Mouse (Mus musculus): ENCODE measurements at regions not wholly inside any gene's neighbourhood (a gene's known extent, or its start where the extent isn't known, plus 50 kb on each side); places are given as distances from the start of the nearest gene placed in this dataset.
"Not testable (repeated sequence)": the region's sequence is repeated elsewhere in the genome, so short reads cannot be mapped to it uniquely, and the experiment has no call there.

DNA sequence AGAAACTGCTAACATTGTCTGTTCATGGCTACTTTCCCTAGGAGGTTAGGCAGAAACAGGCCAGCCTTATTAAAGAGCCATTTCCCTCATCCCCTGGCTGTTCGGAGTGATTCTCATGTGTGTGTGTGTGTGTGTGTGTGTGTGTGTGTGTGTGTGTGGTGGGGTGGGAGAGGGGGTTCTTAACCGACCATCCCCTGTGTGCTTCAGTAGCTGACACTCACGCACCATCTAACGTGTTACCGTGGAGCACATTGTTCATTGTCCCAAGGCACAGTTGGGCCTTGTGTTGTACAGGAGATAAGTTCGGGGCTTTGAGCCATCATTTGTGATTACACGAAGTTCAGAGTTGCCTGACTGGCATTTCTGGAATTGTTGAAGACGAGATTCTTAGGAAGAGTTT lies 97.8 kb upstream of the Arl4c start:
- TF ChIP-seq POU5F1 (IDR thresholded peaks at IDR 0.05; ENCODE audit: borderline replicate concordance, low read length), result no peak
- no peak for TF ChIP-seq CTCF (conservative IDR thresholded peaks at IDR 0.05; ENCODE audit: low read length)
- no peak for TF ChIP-seq NANOG (IDR thresholded peaks at IDR 0.05; ENCODE audit: borderline replicate concordance, low read length)
- no peaks in the 10 kb centered on the region for H3K36me3 ChIP-seq (ENCODE audit: insufficient read depth, low read length)
- H3K4me3 ChIP-seq (replicated peaks; ENCODE audit: low read length), result no peak overlapping the region
- H3K9me3 ChIP-seq (ENCODE audit: low read length), result peaks cover 72% of the 10 kb centered on the region
- peaks cover 31% of the 10 kb centered on the region for H3K4me1 ChIP-seq (replicated peaks; ENCODE audit: low read depth, low read length)
- H3K27me3 ChIP-seq (ENCODE audit: insufficient read depth, low read length), result no peaks in the 10 kb centered on the region

DNA sequence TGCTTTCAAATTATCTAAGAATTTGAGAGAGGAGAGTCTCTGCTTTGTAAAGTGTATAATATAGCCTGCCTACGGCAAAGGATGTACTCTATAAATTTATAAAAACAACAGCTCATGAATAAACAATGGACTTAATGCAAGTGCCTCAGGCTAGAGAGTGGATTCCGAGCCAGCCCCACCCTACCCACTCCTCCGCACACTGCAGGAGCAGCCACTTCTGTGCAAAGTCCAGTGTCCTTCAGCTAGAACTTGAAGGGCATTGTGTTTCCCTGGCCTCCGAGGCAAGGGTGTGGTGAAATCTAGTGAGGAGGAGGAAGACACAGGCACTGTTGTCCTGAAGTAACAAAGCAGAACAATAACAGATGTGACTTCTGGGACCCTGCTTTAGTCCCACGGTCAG lies 98.4 kb upstream of the Arl4c start:
- Histone ChIP-seq H3K9me3 (ENCODE audit: low read length) (peaks cover 66% of the 10 kb centered on the region), H3K4me3 (replicated peaks; ENCODE audit: low read length) (no peak overlapping the region), H3K36me3 (ENCODE audit: insufficient read depth, low read length) (no peaks in the 10 kb centered on the region), H3K27me3 (ENCODE audit: insufficient read depth, low read length) (no peaks in the 10 kb centered on the region), H3K4me1 (replicated peaks; ENCODE audit: low read depth, low read length) (peaks cover 31% of the 10 kb centered on the region)
- no peak for TF ChIP-seq POU5F1 (IDR thresholded peaks at IDR 0.05; ENCODE audit: borderline replicate concordance, low read length)
- TF ChIP-seq CTCF (conservative IDR thresholded peaks at IDR 0.05; ENCODE audit: low read length), result no peak
- no peak for TF ChIP-seq NANOG (IDR thresholded peaks at IDR 0.05; ENCODE audit: borderline replicate concordance, low read length)

DNA sequence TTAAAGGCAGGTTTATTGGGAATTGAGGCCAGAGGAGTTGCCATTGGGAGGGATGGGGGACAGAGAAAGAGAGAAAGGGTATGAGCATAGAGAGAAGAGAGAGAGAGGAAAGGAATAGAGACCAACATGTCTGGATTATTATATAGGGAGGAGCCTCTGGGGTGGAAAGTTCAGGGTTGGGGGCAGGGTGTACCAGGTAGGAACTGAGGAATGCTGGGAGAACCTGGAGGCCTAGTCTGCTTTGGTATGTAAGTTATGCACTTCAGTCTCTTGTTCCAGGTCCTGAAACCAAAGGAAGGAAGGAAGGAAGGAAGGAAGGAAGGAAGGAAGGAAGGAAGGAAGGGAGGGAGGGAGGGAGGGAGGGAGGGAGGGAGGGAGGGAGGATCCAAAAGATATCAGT lies 99.1 kb upstream of the Arl4c start:
- H3K27me3 ChIP-seq (ENCODE audit: insufficient read depth, low read length); H3K4me3 ChIP-seq (replicated peaks; ENCODE audit: low read length); H3K36me3 ChIP-seq (ENCODE audit: insufficient read depth, low read length): not testable (repeated sequence)
- Histone ChIP-seq H3K4me1 (replicated peaks; ENCODE audit: low read depth, low read length) (peaks cover 31% of the 10 kb centered on the region), H3K9me3 (ENCODE audit: low read length) (peaks cover 60% of the 10 kb centered on the region)

DNA sequence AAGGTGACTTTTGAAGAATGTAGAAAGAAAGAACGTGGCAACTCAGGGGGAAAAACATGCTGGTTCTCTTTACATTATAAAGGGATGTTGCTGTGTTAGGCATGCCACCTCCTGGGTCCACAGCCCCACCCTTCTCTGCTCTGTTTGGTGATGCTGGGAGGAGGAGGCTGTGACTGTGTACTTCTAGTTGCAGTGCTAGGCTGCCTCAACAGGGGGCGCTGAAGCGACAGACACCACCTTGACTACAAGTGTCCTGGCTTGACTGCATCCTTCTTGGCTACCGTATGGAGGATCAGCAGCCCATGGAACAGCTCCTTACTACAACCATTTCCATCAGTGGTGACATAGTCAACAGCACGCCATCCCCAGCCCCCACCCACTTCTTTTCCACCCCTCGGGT lies 104.9 kb upstream of the Arl4c start:
- Histone ChIP-seq H3K4me3 (replicated peaks; ENCODE audit: low read length) (no peak overlapping the region), H3K27me3 (ENCODE audit: insufficient read depth, low read length) (no peaks in the 10 kb centered on the region), H3K9me3 (ENCODE audit: low read length) (peaks cover 24% of the 10 kb centered on the region), H3K4me1 (replicated peaks; ENCODE audit: low read depth, low read length) (peaks cover 44% of the 10 kb centered on the region), H3K36me3 (ENCODE audit: insufficient read depth, low read length) (no peaks in the 10 kb centered on the region)
- no peak for TF ChIP-seq NANOG (IDR thresholded peaks at IDR 0.05; ENCODE audit: borderline replicate concordance, low read length)
- peak; percentile 11; the same call in 1 of the 2 replicates for TF ChIP-seq CTCF (conservative IDR thresholded peaks at IDR 0.05; ENCODE audit: low read length)

DNA sequence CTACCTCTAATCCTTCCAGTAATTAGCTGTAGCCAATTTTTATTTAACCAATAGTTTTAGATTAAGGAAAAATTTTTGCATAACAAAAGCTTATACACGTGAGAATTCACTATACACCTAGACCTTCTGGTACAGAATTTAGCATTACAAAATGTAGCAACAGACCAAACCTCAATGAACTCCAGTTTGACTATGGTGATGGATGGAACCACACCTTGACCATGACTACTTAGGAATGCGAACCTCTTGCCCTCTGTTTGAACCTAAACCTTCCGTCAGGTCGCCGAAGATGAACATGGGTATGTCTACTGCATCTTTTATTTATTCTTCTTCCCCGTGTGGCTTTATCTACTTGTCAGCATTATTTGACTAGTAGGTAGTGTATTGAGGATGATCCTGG lies 105.9 kb upstream of the Arl4c start:
- TF ChIP-seq POU5F1 (IDR thresholded peaks at IDR 0.05; ENCODE audit: borderline replicate concordance, low read length) (no peak), CTCF (conservative IDR thresholded peaks at IDR 0.05; ENCODE audit: low read length) (no peak), NANOG (IDR thresholded peaks at IDR 0.05; ENCODE audit: borderline replicate concordance, low read length) (no peak)
- Histone ChIP-seq H3K4me3 (replicated peaks; ENCODE audit: low read length) (no peak overlapping the region), H3K9me3 (ENCODE audit: low read length) (peaks cover 17% of the 10 kb centered on the region), H3K36me3 (ENCODE audit: insufficient read depth, low read length) (no peaks in the 10 kb centered on the region), H3K4me1 (replicated peaks; ENCODE audit: low read depth, low read length) (peaks cover 49% of the 10 kb centered on the region), H3K27me3 (ENCODE audit: insufficient read depth, low read length) (no peaks in the 10 kb centered on the region)

DNA sequence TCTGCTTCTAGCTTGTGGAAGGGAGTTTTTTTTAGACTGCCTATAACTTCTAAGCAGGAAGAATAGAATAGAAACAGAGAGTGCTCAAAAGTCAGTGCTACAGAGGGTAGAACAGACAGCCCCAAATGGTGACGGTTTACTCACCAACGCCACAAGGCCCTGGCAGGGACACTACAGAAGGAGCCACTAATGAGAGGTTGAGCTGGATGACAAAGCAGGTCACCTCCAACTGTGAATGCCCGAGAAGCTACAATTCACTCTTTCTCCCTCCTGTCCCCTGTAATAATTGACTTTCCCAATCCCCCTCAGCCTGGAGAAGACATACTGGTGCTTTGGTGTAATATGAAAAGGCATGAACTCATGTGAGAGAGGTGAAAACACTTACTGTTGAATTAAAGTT lies 106.5 kb upstream of the Arl4c start:
- Histone ChIP-seq H3K36me3 (ENCODE audit: insufficient read depth, low read length) (no peaks in the 10 kb centered on the region), H3K27me3 (ENCODE audit: insufficient read depth, low read length) (no peaks in the 10 kb centered on the region), H3K9me3 (ENCODE audit: low read length) (peaks cover 11% of the 10 kb centered on the region), H3K4me1 (replicated peaks; ENCODE audit: low read depth, low read length) (peaks cover 55% of the 10 kb centered on the region), H3K4me3 (replicated peaks; ENCODE audit: low read length) (no peak overlapping the region)
- TF ChIP-seq POU5F1 (IDR thresholded peaks at IDR 0.05; ENCODE audit: borderline replicate concordance, low read length) (no peak), CTCF (conservative IDR thresholded peaks at IDR 0.05; ENCODE audit: low read length) (no peak), NANOG (IDR thresholded peaks at IDR 0.05; ENCODE audit: borderline replicate concordance, low read length) (no peak)

DNA sequence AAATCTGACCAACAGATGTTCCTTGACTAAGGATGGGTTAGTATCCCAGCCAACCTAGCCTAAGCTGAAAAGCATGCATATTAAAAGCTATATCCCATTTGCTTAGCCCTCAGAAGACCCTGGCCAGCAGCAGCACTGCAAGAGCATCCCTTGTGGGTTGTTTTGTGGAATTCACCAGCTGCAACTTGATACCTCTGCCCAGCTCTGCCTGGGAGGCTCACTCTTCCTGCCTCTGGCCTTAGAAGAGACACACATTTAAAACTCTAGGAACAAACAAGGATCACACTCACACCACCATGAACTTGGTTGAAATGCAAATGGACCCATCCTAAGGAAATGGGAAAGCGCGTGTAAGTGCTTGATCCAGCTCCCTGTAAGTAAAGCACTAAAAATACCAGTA lies 107.7 kb upstream of the Arl4c start:
- TF ChIP-seq CTCF (conservative IDR thresholded peaks at IDR 0.05; ENCODE audit: low read length) (no peak), POU5F1 (IDR thresholded peaks at IDR 0.05; ENCODE audit: borderline replicate concordance, low read length) (no peak), NANOG (IDR thresholded peaks at IDR 0.05; ENCODE audit: borderline replicate concordance, low read length) (no peak)
- Histone ChIP-seq H3K9me3 (ENCODE audit: low read length) (no peaks in the 10 kb centered on the region), H3K4me3 (replicated peaks; ENCODE audit: low read length) (no peak overlapping the region), H3K27me3 (ENCODE audit: insufficient read depth, low read length) (no peaks in the 10 kb centered on the region), H3K36me3 (ENCODE audit: insufficient read depth, low read length) (no peaks in the 10 kb centered on the region), H3K4me1 (replicated peaks; ENCODE audit: low read depth, low read length) (peaks cover 60% of the 10 kb centered on the region)

DNA sequence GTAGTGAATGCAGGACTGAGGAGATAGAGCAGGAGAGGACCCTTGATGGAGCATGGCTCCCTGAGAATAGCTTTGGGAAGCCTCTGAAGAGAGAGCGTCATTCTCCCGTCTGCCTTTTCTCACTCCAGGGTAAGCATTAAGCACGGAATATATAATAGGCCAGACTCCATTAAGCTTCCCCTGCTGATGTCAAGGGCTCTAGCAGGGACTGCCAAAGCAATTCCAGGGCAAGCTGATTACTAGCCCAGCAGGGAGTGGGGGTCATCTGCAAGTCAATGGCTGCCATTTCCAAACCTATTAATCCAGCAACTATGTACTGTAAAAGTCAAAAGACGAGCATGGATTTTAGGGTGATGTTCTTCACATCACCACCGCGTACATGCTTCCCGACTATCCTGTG lies 111.2 kb upstream of the Arl4c start:
- TF ChIP-seq NANOG (IDR thresholded peaks at IDR 0.05; ENCODE audit: borderline replicate concordance, low read length), result peak; percentile 48; the same call in 1 of the 2 replicates
- no peak for TF ChIP-seq CTCF (conservative IDR thresholded peaks at IDR 0.05; ENCODE audit: low read length)
- H3K27me3 ChIP-seq (ENCODE audit: insufficient read depth, low read length), result no peaks in the 10 kb centered on the region
- no peaks in the 10 kb centered on the region for H3K9me3 ChIP-seq (ENCODE audit: low read length)

DNA sequence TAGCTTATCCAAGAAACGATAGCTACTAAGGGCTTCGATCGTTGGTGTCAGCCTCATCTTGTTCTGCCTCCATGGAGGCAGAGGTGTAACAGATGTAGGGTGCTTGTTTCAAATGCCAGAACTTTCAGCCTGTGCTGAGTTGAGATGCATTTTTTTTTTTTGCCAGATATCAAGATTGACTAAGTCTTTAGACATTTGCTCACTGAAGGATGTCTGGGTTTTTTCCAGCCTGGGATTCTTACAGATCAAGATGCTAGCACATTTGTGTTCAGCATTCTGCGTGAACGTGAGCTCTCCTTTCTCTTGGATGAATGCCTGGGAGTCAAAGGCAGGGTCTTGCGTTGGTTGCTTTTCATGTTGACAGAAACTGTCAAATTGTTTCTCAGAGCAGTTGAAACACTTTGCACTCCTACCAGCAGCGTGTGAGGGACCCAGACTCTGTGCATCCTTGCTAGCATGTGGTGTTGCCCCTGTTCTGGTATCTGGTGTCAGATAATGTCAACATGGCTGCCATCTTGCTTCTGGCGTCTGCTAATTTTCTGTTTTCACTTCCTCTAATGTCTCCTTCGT lies 114.4 kb upstream of the Arl4c start:
- no peaks in the 10 kb centered on the region for H3K27me3 ChIP-seq (ENCODE audit: insufficient read depth, low read length)
- no peaks in the 10 kb centered on the region for H3K36me3 ChIP-seq (ENCODE audit: insufficient read depth, low read length)
- no peaks in the 10 kb centered on the region for H3K9me3 ChIP-seq (ENCODE audit: low read length)
- peaks cover 16% of the 10 kb centered on the region for H3K4me1 ChIP-seq (replicated peaks; ENCODE audit: low read depth, low read length)
- no peak for TF ChIP-seq CTCF (conservative IDR thresholded peaks at IDR 0.05; ENCODE audit: low read length)
- no peak for TF ChIP-seq POU5F1 (IDR thresholded peaks at IDR 0.05; ENCODE audit: borderline replicate concordance, low read length)
- no peak for TF ChIP-seq NANOG (IDR thresholded peaks at IDR 0.05; ENCODE audit: borderline replicate concordance, low read length)
- no peak overlapping the region for H3K4me3 ChIP-seq (replicated peaks; ENCODE audit: low read length)

More for the DNA sequence above, 111.2 kb upstream of the Arl4c start:
- Histone ChIP-seq H3K4me3 (replicated peaks; ENCODE audit: low read length) (no peak overlapping the region), H3K36me3 (ENCODE audit: insufficient read depth, low read length) (no peaks in the 10 kb centered on the region), H3K4me1 (replicated peaks; ENCODE audit: low read depth, low read length) (peaks cover 46% of the 10 kb centered on the region)

All from E14TG2a.4 (cell line).